Mouse (Mus musculus): ENCODE measurements at regions not wholly inside any gene's neighbourhood (a gene's known extent, or its start where the extent isn't known, plus 50 kb on each side); places are given as distances from the start of the nearest gene placed in this dataset.

DNA sequence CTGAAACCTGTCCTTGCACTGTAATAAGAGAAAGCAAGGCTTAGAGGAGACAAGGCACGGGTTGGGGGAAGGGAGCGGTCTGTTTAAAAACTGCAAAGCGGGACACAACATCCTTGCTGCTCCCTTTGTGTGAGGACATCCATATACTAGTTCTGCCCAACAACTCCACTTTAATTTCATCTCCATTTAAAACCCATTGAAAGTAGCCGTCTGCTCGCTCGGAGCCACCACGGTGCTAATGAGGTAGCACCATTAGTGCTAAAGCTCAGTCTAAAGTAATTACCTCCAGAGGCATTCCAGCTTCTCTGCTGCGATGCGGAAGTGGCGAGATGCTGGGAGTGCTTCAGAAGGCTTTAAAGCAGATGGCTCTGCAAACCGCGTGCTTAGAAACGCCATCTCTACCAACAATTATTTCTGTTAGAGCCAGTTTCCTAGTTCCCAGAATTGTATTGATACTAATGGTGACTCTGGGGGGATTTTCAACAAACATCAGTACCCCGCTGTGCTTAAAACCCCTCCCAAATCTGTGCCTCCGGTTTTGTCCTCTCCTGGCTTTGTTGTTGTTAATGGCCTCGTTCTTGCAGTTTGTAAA lies 154.7 kb upstream of the Tmtc1 start:
- peak overlapping the region; percentile 19 for H3K4me3 ChIP-seq
- no peaks in the 10 kb centered on the region for H3K9me3 ChIP-seq
- H3K36me3 ChIP-seq = no peaks in the 10 kb centered on the region
- H3K27me3 ChIP-seq = no peaks in the 10 kb centered on the region
- ATAC-seq (ENCODE audit: low FRiP score, low read depth) = peak; percentile 82
- 8% methylated on average over 16 of the region's 16 CpGs for WGBS
- H3K4me2 ChIP-seq = peak overlapping the region; percentile 48
- peaks cover 13% of the 10 kb centered on the region for H3K4me1 ChIP-seq (replicated peaks)
- no peak overlapping the region for H3K9ac ChIP-seq
- 0 out of 2 replicates have a peak overlapping the region, but pooled peaks have one; percentile 2 for H3K27ac ChIP-seq (replicated peaks)

GRCm38 (mm10) chr6:148595009-148595770 lies 151.0 kb upstream of the Tmtc1 start:
- no peak overlapping the region for H3K4me2 ChIP-seq
- no peak overlapping the region for H3K9ac ChIP-seq
- no peak overlapping the region for H3K27ac ChIP-seq (replicated peaks)
- no peak for ATAC-seq (ENCODE audit: low FRiP score, low read depth)
- no peak overlapping the region for H3K4me3 ChIP-seq
- 65% methylated on average over 3 of the region's 3 CpGs for WGBS
- no peaks in the 10 kb centered on the region for H3K27me3 ChIP-seq
- H3K9me3 ChIP-seq = no peaks in the 10 kb centered on the region
- peaks cover 13% of the 10 kb centered on the region for H3K4me1 ChIP-seq (replicated peaks)
- H3K36me3 ChIP-seq = no peaks in the 10 kb centered on the region

GRCm38 (mm10) chr6:148588971-148589370 lies 144.8 kb upstream of the Tmtc1 start:
- Histone ChIP-seq H3K9me3 (no peaks in the 10 kb centered on the region), H3K27ac (replicated peaks) (peak overlapping the region; percentile 10; the same call in 1 of the 2 replicates), H3K4me2 (no peak overlapping the region), H3K27me3 (no peaks in the 10 kb centered on the region), H3K4me3 (no peak overlapping the region), H3K36me3 (no peaks in the 10 kb centered on the region), H3K4me1 (replicated peaks) (0 out of 2 replicates have a peak, but pooled peaks cover 3% of the 10 kb centered on the region), H3K9ac (no peak overlapping the region)
- 0 out of 2 replicates have a peak, but pooled peaks have one; percentile 34 for ATAC-seq (ENCODE audit: low FRiP score, low read depth)
- 52% methylated on average over 4 of the region's 4 CpGs for WGBS

DNA sequence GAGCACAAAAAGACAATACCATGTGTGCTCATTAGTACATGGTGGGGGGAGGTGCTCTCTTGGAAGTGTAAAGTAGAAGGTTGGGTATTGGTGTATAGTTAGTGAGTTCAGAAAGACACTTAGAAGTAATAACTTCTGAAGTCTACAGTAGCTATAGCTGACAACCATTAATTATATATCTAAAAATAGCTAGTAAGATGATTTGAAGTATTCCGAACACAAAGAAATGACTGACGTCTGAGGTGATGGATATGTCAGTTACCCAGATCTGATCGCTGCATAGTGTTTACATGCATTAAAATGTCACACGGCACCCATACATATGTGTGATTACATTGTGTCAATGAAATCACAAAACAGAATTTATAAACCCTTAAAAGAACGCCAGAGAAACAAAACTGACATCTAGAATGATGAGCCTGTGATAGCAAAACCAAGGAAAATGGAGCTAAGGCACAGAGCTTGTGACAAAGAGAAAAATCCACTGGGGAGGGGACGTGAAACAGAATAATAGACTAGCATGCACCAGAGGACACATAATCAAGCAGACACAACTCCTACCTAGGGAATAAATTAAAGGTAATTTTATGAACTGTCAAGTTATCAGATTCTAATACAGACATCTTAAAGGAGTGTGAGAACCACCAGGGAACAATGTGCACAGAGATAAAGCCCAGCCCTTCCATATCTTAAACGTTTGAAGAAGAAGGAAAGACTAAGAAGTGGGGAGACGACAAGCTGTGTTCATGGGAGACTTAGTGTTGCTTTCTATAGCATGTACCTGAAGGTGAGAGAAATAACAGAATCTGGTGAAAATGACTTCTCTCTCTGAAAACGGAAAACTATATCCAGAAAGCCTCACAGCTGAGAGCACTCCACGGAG lies 142.5 kb upstream of the Tmtc1 start:
- H3K4me2 ChIP-seq = no peak overlapping the region
- H3K9me3 ChIP-seq = no peaks in the 10 kb centered on the region
- no peaks in the 10 kb centered on the region for H3K27me3 ChIP-seq
- no peak overlapping the region for H3K27ac ChIP-seq (replicated peaks)
- H3K9ac ChIP-seq = no peak overlapping the region
- no peaks in the 10 kb centered on the region for H3K36me3 ChIP-seq
- 70% methylated on average over 10 of the region's 10 CpGs for WGBS
- no peak for ATAC-seq (ENCODE audit: low FRiP score, low read depth)
- 0 out of 2 replicates have a peak, but pooled peaks cover 5% of the 10 kb centered on the region for H3K4me1 ChIP-seq (replicated peaks)
- no peak overlapping the region for H3K4me3 ChIP-seq

GRCm38 (mm10) chr6:148584126-148584525 lies 139.9 kb upstream of the Tmtc1 start:
- no peaks in the 10 kb centered on the region for H3K27me3 ChIP-seq
- no peak overlapping the region for H3K4me3 ChIP-seq
- H3K4me1 ChIP-seq (replicated peaks) = 0 out of 2 replicates have a peak, but pooled peaks cover 5% of the 10 kb centered on the region
- no peaks in the 10 kb centered on the region for H3K9me3 ChIP-seq
- H3K36me3 ChIP-seq = no peaks in the 10 kb centered on the region
- no peak overlapping the region for H3K27ac ChIP-seq (replicated peaks)
- no peak for ATAC-seq (ENCODE audit: low FRiP score, low read depth)
- H3K4me2 ChIP-seq = no peak overlapping the region
- H3K9ac ChIP-seq = no peak overlapping the region
- 55% methylated on average over 2 of the region's 2 CpGs for WGBS

DNA sequence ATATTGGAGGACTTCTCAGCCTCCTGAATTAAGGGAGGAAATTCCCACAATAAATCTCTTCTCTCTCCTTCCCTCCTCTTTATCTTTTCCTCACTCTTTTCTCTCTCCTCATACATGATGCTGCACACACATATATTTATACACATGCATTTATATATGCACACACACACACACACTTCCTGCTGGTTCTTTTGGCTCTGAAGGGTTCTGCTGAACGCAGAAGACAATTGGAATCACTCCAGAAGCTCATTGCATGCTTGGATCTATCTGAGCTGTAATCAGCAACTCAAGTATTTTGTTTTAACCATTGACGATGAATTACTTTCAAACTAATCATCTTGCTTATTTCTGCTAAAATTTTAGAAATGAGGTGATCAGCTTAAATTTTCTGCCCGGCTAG lies 134.1 kb upstream of the Tmtc1 start:
- H3K27ac ChIP-seq (replicated peaks) = no peak overlapping the region
- no peaks in the 10 kb centered on the region for H3K9me3 ChIP-seq

GRCm38 (mm10) chr6:148577663-148578062 lies 133.5 kb upstream of the Tmtc1 start:
- Histone ChIP-seq H3K4me2 (no peak overlapping the region), H3K9ac (no peak overlapping the region), H3K27me3 (no peaks in the 10 kb centered on the region), H3K9me3 (no peaks in the 10 kb centered on the region), H3K27ac (replicated peaks) (no peak overlapping the region), H3K36me3 (no peaks in the 10 kb centered on the region), H3K4me3 (no peak overlapping the region), H3K4me1 (replicated peaks) (peaks cover 4% of the 10 kb centered on the region; the same call in 1 of the 2 replicates)
- WGBS = 83% methylated on average over 3 of the region's 3 CpGs
- ATAC-seq (ENCODE audit: low FRiP score, low read depth) = no peak

More for the DNA sequence above, 134.1 kb upstream of the Tmtc1 start:
- no peak overlapping the region for H3K9ac ChIP-seq
- H3K4me1 ChIP-seq (replicated peaks) = peaks cover 4% of the 10 kb centered on the region; the same call in 1 of the 2 replicates
- no peaks in the 10 kb centered on the region for H3K27me3 ChIP-seq
- H3K4me3 ChIP-seq = no peak overlapping the region
- 46% methylated on average over 3 of the region's 3 CpGs for WGBS
- H3K36me3 ChIP-seq = no peaks in the 10 kb centered on the region
- H3K4me2 ChIP-seq = no peak overlapping the region
- ATAC-seq (ENCODE audit: low FRiP score, low read depth) = no peak

DNA sequence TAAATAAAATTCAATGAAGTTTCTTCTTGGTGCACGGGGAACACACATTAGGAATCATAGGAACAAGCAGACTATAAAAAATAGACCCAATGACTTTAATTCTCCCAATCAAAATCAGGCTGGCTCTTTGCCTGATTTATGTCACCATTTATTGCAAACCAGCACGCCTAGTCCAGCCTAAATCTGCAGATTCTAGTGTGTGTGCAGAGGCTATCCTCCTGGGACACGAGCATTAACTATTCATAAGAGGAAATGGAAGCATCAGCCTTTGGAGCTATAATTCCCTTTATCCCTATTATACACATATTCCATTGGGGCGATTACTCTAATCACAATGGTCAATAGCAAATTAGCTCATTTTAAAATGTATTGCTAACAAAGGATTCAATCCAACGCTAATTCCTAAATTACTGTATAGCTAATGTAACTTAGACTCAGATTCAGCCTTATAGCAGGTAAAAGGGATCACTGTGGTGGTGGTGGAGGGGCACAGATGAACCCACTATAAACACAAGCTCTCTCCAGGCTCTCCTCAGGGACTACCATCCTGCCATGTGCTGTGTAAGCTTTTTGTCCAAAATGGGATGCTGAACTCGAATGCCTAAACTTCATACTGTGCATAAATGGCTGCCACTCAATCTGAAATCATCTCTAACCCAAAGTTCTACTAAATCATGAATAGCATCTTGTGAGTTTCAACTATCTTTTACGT lies 130.7 kb upstream of the Tmtc1 start:
- Histone ChIP-seq H3K4me3 (no peak overlapping the region), H3K9ac (no peak overlapping the region), H3K27me3 (no peaks in the 10 kb centered on the region), H3K9me3 (no peaks in the 10 kb centered on the region), H3K36me3 (no peaks in the 10 kb centered on the region), H3K4me1 (replicated peaks) (peaks cover 4% of the 10 kb centered on the region; the same call in 1 of the 2 replicates), H3K27ac (replicated peaks) (no peak overlapping the region), H3K4me2 (no peak overlapping the region)
- 62% methylated on average over 7 of the region's 7 CpGs for WGBS
- no peak for ATAC-seq (ENCODE audit: low FRiP score, low read depth)

DNA sequence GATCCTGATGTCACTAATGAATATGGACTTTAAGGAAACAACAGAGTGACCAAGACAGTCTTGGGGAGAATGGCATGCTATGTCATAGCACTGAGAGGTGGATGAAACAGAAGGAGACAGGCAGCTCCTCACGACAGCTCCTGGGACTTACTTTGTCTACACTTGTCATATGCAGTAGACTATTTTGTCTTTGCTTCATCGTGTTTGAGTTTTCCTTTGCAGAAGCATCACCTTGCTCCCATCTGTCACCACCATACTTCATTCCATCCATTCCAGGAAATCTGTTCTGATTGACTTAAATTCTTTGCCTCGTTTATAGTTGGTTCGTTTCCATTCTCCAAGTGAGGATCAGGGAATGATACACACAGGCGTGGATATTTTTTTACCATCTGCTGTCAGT lies 128.0 kb upstream of the Tmtc1 start:
- no peak overlapping the region for H3K4me3 ChIP-seq
- no peaks in the 10 kb centered on the region for H3K27me3 ChIP-seq
- no peaks in the 10 kb centered on the region for H3K9me3 ChIP-seq
- H3K27ac ChIP-seq (replicated peaks) = no peak overlapping the region
- H3K4me1 ChIP-seq (replicated peaks) = no peaks in the 10 kb centered on the region
- 93% methylated on average over 5 of the region's 5 CpGs for WGBS
- no peak overlapping the region for H3K9ac ChIP-seq
- H3K36me3 ChIP-seq = no peaks in the 10 kb centered on the region
- ATAC-seq (ENCODE audit: low FRiP score, low read depth) = no peak
- no peak overlapping the region for H3K4me2 ChIP-seq

DNA sequence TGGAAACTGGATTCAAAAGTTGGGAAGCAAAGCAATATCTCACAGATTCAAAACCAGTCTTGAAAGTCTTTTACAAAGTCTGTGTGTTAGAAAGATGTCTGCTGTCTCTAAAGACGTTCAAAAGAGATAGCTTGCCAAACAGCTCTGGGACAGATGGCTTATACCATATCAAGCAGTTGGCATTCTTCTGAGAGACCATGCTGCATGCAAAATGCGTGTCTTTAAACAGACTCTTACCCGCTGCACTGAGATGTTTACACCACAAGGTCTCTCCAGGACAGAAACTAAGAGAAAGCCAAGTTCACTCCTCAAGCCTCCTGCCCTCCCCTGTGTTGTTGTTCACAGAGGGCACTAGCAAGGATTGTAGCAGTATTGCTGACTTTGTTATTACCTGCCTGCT lies 127.5 kb upstream of the Tmtc1 start:
- no peaks in the 10 kb centered on the region for H3K4me1 ChIP-seq (replicated peaks)
- WGBS = 58% methylated on average over 3 of the region's 3 CpGs
- H3K4me2 ChIP-seq = no peak overlapping the region
- no peaks in the 10 kb centered on the region for H3K27me3 ChIP-seq
- H3K36me3 ChIP-seq = no peaks in the 10 kb centered on the region
- no peaks in the 10 kb centered on the region for H3K9me3 ChIP-seq
- no peak overlapping the region for H3K27ac ChIP-seq (replicated peaks)
- no peak overlapping the region for H3K4me3 ChIP-seq
- H3K9ac ChIP-seq = no peak overlapping the region
- no peak for ATAC-seq (ENCODE audit: low FRiP score, low read depth)

GRCm38 (mm10) chr6:148564146-148564545 lies 120.0 kb upstream of the Tmtc1 start:
- Histone ChIP-seq H3K9me3 (no peaks in the 10 kb centered on the region), H3K4me3 (no peak overlapping the region), H3K4me2 (no peak overlapping the region), H3K27me3 (no peaks in the 10 kb centered on the region), H3K36me3 (no peaks in the 10 kb centered on the region), H3K9ac (no peak overlapping the region), H3K27ac (replicated peaks) (no peak overlapping the region), H3K4me1 (replicated peaks) (no peaks in the 10 kb centered on the region; the same call in 1 of the 2 replicates)
- WGBS = 24% methylated on average over 2 of the region's 2 CpGs
- ATAC-seq (ENCODE audit: low FRiP score, low read depth) = peak; percentile 56; the same call in 1 of the 2 replicates

Measured in hindbrain, embryonic 15.5 days (tissue).